Mouse (Mus musculus): ENCODE results near the gene Hectd2.

Gene Hectd2

GRCm38 (mm10) chr19:36564396-36564795 is 10.0 kb downstream of the Hectd2 start:
- no peak for DNase-seq (ENCODE audit: low read depth, low spot score)

GRCm38 (mm10) chr19:36573986-36574385 is 19.5 kb downstream of the Hectd2 start:
- no peak for DNase-seq (ENCODE audit: low read depth, low spot score)

GRCm38 (mm10) chr19:36575159-36575558 is 20.7 kb downstream of the Hectd2 start:
- DNase-seq (ENCODE audit: low read depth, low spot score): no peak

- DNase-seq (ENCODE audit: low read depth, low spot score): no peak
Observed at GRCm38 (mm10) chr19:36580874-36581273, 26.4 kb downstream of the Hectd2 start.

GRCm38 (mm10) chr19:36582116-36582515 is 27.7 kb downstream of the Hectd2 start:
- no peak for DNase-seq (ENCODE audit: low read depth, low spot score)

GRCm38 (mm10) chr19:36585505-36585904 is 31.1 kb downstream of the Hectd2 start:
- DNase-seq (ENCODE audit: low read depth, low spot score): no peak

- no peak for DNase-seq (ENCODE audit: low read depth, low spot score)
Observed at GRCm38 (mm10) chr19:36594409-36594808, 40.0 kb downstream of the Hectd2 start.

- DNase-seq (ENCODE audit: low read depth, low spot score): no peak
Observed at GRCm38 (mm10) chr19:36601869-36602268, 47.4 kb downstream of the Hectd2 start.

- DNase-seq (ENCODE audit: low read depth, low spot score): no peak
Observed at GRCm38 (mm10) chr19:36602535-36603312, 48.3 kb downstream of the Hectd2 start.

GRCm38 (mm10) chr19:36606270-36606669 is 51.8 kb downstream of the Hectd2 start:
- peak; percentile 38 for DNase-seq (ENCODE audit: low read depth, low spot score)

GRCm38 (mm10) chr19:36609229-36609628 is 54.8 kb downstream of the Hectd2 start:
- DNase-seq (ENCODE audit: low read depth, low spot score): peak; percentile 6

GRCm38 (mm10) chr19:36610309-36610708 is 55.9 kb downstream of the Hectd2 start:
- DNase-seq (ENCODE audit: low read depth, low spot score): no peak

GRCm38 (mm10) chr19:36625906-36626305 is 71.5 kb downstream of the Hectd2 start:
- DNase-seq (ENCODE audit: low read depth, low spot score): no peak

GRCm38 (mm10) chr19:36626881-36627280 is 72.4 kb downstream of the Hectd2 start:
- DNase-seq (ENCODE audit: low read depth, low spot score): no peak

GRCm38 (mm10) chr19:36629394-36629910 is 75.0 kb downstream of the Hectd2 start:
- DNase-seq (ENCODE audit: low read depth, low spot score): no peak

GRCm38 (mm10) chr19:36630361-36630760 is 75.9 kb downstream of the Hectd2 start:
- DNase-seq (ENCODE audit: low read depth, low spot score): no peak

- DNase-seq (ENCODE audit: low read depth, low spot score): no peak
Observed at GRCm38 (mm10) chr19:36634771-36635170, 80.3 kb downstream of the Hectd2 start.

- DNase-seq (ENCODE audit: low read depth, low spot score): no peak
Observed at GRCm38 (mm10) chr19:36637223-36637622, 82.8 kb downstream of the Hectd2 start.

GRCm38 (mm10) chr19:36637948-36638587 is 83.6 kb downstream of the Hectd2 start:
- peak; percentile 28 for DNase-seq (ENCODE audit: low read depth, low spot score)

- DNase-seq (ENCODE audit: low read depth, low spot score): no peak
Observed at GRCm38 (mm10) chr19:36639072-36639471, 84.6 kb downstream of the Hectd2 start.

- DNase-seq (ENCODE audit: low read depth, low spot score): no peak
Observed at GRCm38 (mm10) chr19:36641128-36641527, 86.7 kb downstream of the Hectd2 start.

- DNase-seq (ENCODE audit: low read depth, low spot score): no peak
Observed at GRCm38 (mm10) chr19:36645308-36645889, 91.0 kb downstream of the Hectd2 start.

Data from R1 (cell line).